Mouse (Mus musculus): Measurements from ENCODE around the gene Polr2m. TPM values are rescaled to one million over a fixed set of nuclear protein-coding genes. Genes with fewer than 3 reads are reported as not detected.
A peak's percentile ranks its signal among the peaks of the same experiment; 100 is the strongest.

The Polr2m gene
- total and polyA plus RNA-seq, 3 experiments, result 188 to 321 (median 320) TPM

- Histone ChIP-seq H3K9ac (ENCODE audit: low read depth, low read length) (no peak overlapping the region), H3K36me3 (ENCODE audit: control insufficient read depth, insufficient read depth, low read length) (no peaks in the 10 kb centered on the region), H3K27ac (no peak overlapping the region), H3K27me3 (ENCODE audit: control insufficient read depth, insufficient read depth, low read length) (no peaks in the 10 kb centered on the region), H3K4me3 (no peak overlapping the region), H3K79me2 (replicated peaks; ENCODE audit: control insufficient read depth, insufficient read depth, low read length) (no peaks in the 10 kb centered on the region), H3K4me1 (ENCODE audit: control insufficient read depth, insufficient read depth, low read length) (no peaks in the 10 kb centered on the region)
- no peak for DNase-seq
- intact Hi-C loops (cut with DNase I), result no loop called here
- 70% methylated on average over 3 of the region's 3 CpGs for WGBS
- peak; percentile 76 for TF ChIP-seq CTCF (IDR thresholded peaks at IDR 0.05)
- TF ChIP-seq EP300 (IDR thresholded peaks at IDR 0.05; ENCODE audit: insufficient read depth, low read depth, low read length), result no peak
- TF ChIP-seq POLR2A (IDR thresholded peaks at IDR 0.05; ENCODE audit: insufficient read depth, low read depth, low read length), result no peak
Measured at GRCm38 (mm10) chr9:71466111-71466510, 19.6 kb downstream of the Polr2m start.

DNA sequence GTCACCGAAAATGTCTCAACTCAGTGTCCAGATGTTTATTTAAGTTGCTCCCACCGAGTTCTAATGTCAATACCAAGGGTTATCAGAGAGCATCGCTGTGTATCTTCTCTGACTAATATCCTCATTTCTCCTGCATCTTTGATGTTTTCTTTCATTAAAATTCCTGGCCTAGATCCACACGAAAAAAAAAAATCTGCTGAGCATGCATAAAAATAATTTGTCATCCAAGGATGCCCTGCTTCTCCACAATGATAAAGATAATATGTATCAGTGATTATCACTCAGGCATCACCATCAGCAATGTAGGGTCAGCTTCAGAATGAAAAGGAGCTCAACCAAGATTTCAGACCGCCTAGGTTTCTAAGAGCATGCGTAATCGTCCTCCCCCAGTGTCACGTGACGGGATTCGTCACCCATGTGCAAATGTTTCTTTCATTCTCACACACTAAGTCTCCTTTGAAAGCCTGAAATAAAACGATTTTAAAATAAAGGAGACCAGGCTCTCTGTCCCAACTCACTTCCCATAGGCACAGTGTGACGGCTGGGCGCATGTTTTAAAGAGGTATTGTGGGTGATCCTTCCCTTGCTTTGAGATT, 22.6 kb downstream of the Polr2m start:
- H3K9ac ChIP-seq (ENCODE audit: low read depth, low read length), result no peak overlapping the region

GRCm38 (mm10) chr9:71456738-71457137, 29.0 kb downstream of the Polr2m start:
- DNase-seq, result no peak
- intact Hi-C loops (cut with DNase I), result no loop called here
- Histone ChIP-seq H3K79me2 (replicated peaks; ENCODE audit: control insufficient read depth, insufficient read depth, low read length) (no peaks in the 10 kb centered on the region), H3K27me3 (ENCODE audit: control insufficient read depth, insufficient read depth, low read length) (no peaks in the 10 kb centered on the region), H3K27ac (no peak overlapping the region), H3K36me3 (ENCODE audit: control insufficient read depth, insufficient read depth, low read length) (no peaks in the 10 kb centered on the region), H3K4me3 (no peak overlapping the region), H3K9ac (ENCODE audit: low read depth, low read length) (no peak overlapping the region), H3K4me1 (ENCODE audit: control insufficient read depth, insufficient read depth, low read length) (no peaks in the 10 kb centered on the region)
- WGBS, result 89% methylated on average over 4 of the region's 4 CpGs
- TF ChIP-seq POLR2A (IDR thresholded peaks at IDR 0.05; ENCODE audit: insufficient read depth, low read depth, low read length), result no peak
- no peak for TF ChIP-seq EP300 (IDR thresholded peaks at IDR 0.05; ENCODE audit: insufficient read depth, low read depth, low read length)
- TF ChIP-seq CTCF (IDR thresholded peaks at IDR 0.05), result no peak

More for the DNA sequence above, 22.6 kb downstream of the Polr2m start:
- 71% methylated on average over 13 of the region's 13 CpGs for WGBS
- intact Hi-C loops (cut with DNase I), result no loop called here
- no peaks in the 10 kb centered on the region for H3K4me1 ChIP-seq (ENCODE audit: control insufficient read depth, insufficient read depth, low read length)
- H3K36me3 ChIP-seq (ENCODE audit: control insufficient read depth, insufficient read depth, low read length), result no peaks in the 10 kb centered on the region
- H3K27ac ChIP-seq, result no peak overlapping the region
- H3K4me3 ChIP-seq, result no peak overlapping the region
- TF ChIP-seq POLR2A (IDR thresholded peaks at IDR 0.05; ENCODE audit: insufficient read depth, low read depth, low read length) (no peak), EP300 (IDR thresholded peaks at IDR 0.05; ENCODE audit: insufficient read depth, low read depth, low read length) (no peak), CTCF (IDR thresholded peaks at IDR 0.05) (no peak)
- DNase-seq, result no peak
- no peaks in the 10 kb centered on the region for H3K79me2 ChIP-seq (replicated peaks; ENCODE audit: control insufficient read depth, insufficient read depth, low read length)
- no peaks in the 10 kb centered on the region for H3K27me3 ChIP-seq (ENCODE audit: control insufficient read depth, insufficient read depth, low read length)

GRCm38 (mm10) chr9:71453917-71454316, 31.8 kb downstream of the Polr2m start:
- no peak for TF ChIP-seq POLR2A (IDR thresholded peaks at IDR 0.05; ENCODE audit: insufficient read depth, low read depth, low read length)
- peak; percentile 35 for TF ChIP-seq CTCF (IDR thresholded peaks at IDR 0.05)
- TF ChIP-seq EP300 (IDR thresholded peaks at IDR 0.05; ENCODE audit: insufficient read depth, low read depth, low read length), result no peak
- H3K4me1 ChIP-seq (ENCODE audit: control insufficient read depth, insufficient read depth, low read length), result no peaks in the 10 kb centered on the region
- no peak overlapping the region for H3K4me3 ChIP-seq
- no peaks in the 10 kb centered on the region for H3K79me2 ChIP-seq (replicated peaks; ENCODE audit: control insufficient read depth, insufficient read depth, low read length)
- no peaks in the 10 kb centered on the region for H3K27me3 ChIP-seq (ENCODE audit: control insufficient read depth, insufficient read depth, low read length)
- no peak overlapping the region for H3K27ac ChIP-seq
- 54% methylated on average over 5 of the region's 5 CpGs for WGBS
- DNase-seq, result no peak
- no peaks in the 10 kb centered on the region for H3K36me3 ChIP-seq (ENCODE audit: control insufficient read depth, insufficient read depth, low read length)
- no peak overlapping the region for H3K9ac ChIP-seq (ENCODE audit: low read depth, low read length)
- intact Hi-C loops (cut with DNase I), result no loop called here

- intact Hi-C loops (cut with DNase I), result no loop called here
- WGBS, result 64% methylated on average over 5 of the region's 5 CpGs
- H3K9ac ChIP-seq (ENCODE audit: low read depth, low read length), result no peak overlapping the region
Measured at GRCm38 (mm10) chr9:71453352-71453751, 32.4 kb downstream of the Polr2m start.

GRCm38 (mm10) chr9:71450626-71451025, 35.1 kb downstream of the Polr2m start:
- DNase-seq, result no peak
- Histone ChIP-seq H3K27ac (no peak overlapping the region), H3K79me2 (replicated peaks; ENCODE audit: control insufficient read depth, insufficient read depth, low read length) (no peaks in the 10 kb centered on the region), H3K36me3 (ENCODE audit: control insufficient read depth, insufficient read depth, low read length) (no peaks in the 10 kb centered on the region), H3K27me3 (ENCODE audit: control insufficient read depth, insufficient read depth, low read length) (no peaks in the 10 kb centered on the region), H3K4me1 (ENCODE audit: control insufficient read depth, insufficient read depth, low read length) (no peaks in the 10 kb centered on the region), H3K9ac (ENCODE audit: low read depth, low read length) (no peak overlapping the region), H3K4me3 (no peak overlapping the region)
- intact Hi-C loops (cut with DNase I), result no loop called here
- TF ChIP-seq CTCF (IDR thresholded peaks at IDR 0.05), result no peak
- TF ChIP-seq EP300 (IDR thresholded peaks at IDR 0.05; ENCODE audit: insufficient read depth, low read depth, low read length), result no peak
- no peak for TF ChIP-seq POLR2A (IDR thresholded peaks at IDR 0.05; ENCODE audit: insufficient read depth, low read depth, low read length)
- WGBS, result 75% methylated on average over 6 of the region's 6 CpGs

More at GRCm38 (mm10) chr9:71453352-71453751, 32.4 kb downstream of the Polr2m start:
- Histone ChIP-seq H3K27ac (no peak overlapping the region), H3K27me3 (ENCODE audit: control insufficient read depth, insufficient read depth, low read length) (no peaks in the 10 kb centered on the region), H3K36me3 (ENCODE audit: control insufficient read depth, insufficient read depth, low read length) (no peaks in the 10 kb centered on the region), H3K4me3 (no peak overlapping the region), H3K79me2 (replicated peaks; ENCODE audit: control insufficient read depth, insufficient read depth, low read length) (no peaks in the 10 kb centered on the region), H3K4me1 (ENCODE audit: control insufficient read depth, insufficient read depth, low read length) (no peaks in the 10 kb centered on the region)
- no peak for DNase-seq
- no peak for TF ChIP-seq POLR2A (IDR thresholded peaks at IDR 0.05; ENCODE audit: insufficient read depth, low read depth, low read length)
- TF ChIP-seq CTCF (IDR thresholded peaks at IDR 0.05), result no peak
- no peak for TF ChIP-seq EP300 (IDR thresholded peaks at IDR 0.05; ENCODE audit: insufficient read depth, low read depth, low read length)
